Mouse (Mus musculus) stomach, postnatal 0 days (tissue): ENCODE data around the gene Adgrg2. TPM values are rescaled to one million over a fixed set of nuclear protein-coding genes. Genes with fewer than 3 reads are reported as not detected.
A peak's percentile ranks its signal among the peaks of the same experiment; 100 is the strongest.

ENCODE experiments used
- ATAC-seq: fragments of 200-750 bp; cut with Nextera tagmentation; 2 replicates; pipeline ENCODE4 v1.8.0; 2017; ENCODE audit not compliant: low FRiP score, low TSS enrichment
- DNase-seq: peaks from one replicate; pipeline ENCODE4 v3.0.0-alpha.2; 2016; ENCODE audit warnings: low spot score
- H3K27ac ChIP-seq: fragments of 300-500 bp; sonication (generic); replicated peaks from 2 replicates; pipeline ENCODE4 v1.5.1; 2014; ENCODE audit warnings: mild to moderate bottlenecking, control low read depth
- H3K27me3 ChIP-seq: fragments of 300-500 bp; sonication (generic); 2 replicates; pipeline ENCODE4 v1.6.1; 2014; ENCODE audit warnings: low read length; ENCODE audit not compliant: control insufficient read depth, insufficient read depth
- H3K36me3 ChIP-seq: fragments of 300-500 bp; sonication (generic); 2 replicates; pipeline ENCODE4 v1.6.1; 2014; ENCODE audit warnings: low read length, mixed read lengths; ENCODE audit not compliant: control insufficient read depth, insufficient read depth
- H3K4me1 ChIP-seq: fragments of 300-500 bp; sonication (generic); replicated peaks from 2 replicates; pipeline ENCODE4 v1.6.1; 2014; ENCODE audit warnings: antibody characterized with exemption; ENCODE audit not compliant: control insufficient read depth, insufficient read depth
- H3K4me2 ChIP-seq: fragments of 300-500 bp; sonication (generic); replicated peaks from 2 replicates; pipeline ENCODE4 v1.6.1; 2014; ENCODE audit warnings: low read depth, mild to moderate bottlenecking, control low read depth, moderate library complexity
- H3K4me3 ChIP-seq: fragments of 300-500 bp; sonication (generic); 2 replicates; pipeline ENCODE4 v1.5.1; 2014; ENCODE audit warnings: low read depth, low read length, control low read depth
- H3K9ac ChIP-seq: fragments of 300-500 bp; sonication (generic); 2 replicates; pipeline ENCODE4 v1.6.1; 2014; ENCODE audit warnings: mild to moderate bottlenecking, low read length, control low read depth, mixed read lengths
- H3K9me3 ChIP-seq: fragments of 300-500 bp; sonication (generic); 2 replicates; pipeline ENCODE4 v1.6.1; 2016; ENCODE audit warnings: low read length; ENCODE audit not compliant: control insufficient read depth
- CTCF ChIP-seq: IDR thresholded peaks from 2 replicates; pipeline ENCODE4 v1.5.1; 2016; ENCODE audit warnings: antibody characterized with exemption, low read depth, mild to moderate bottlenecking, moderate library complexity
- EP300 ChIP-seq: optimal IDR thresholded peaks from 2 replicates; pipeline ENCODE3; 2016; ENCODE audit warnings: antibody characterized with exemption
- WGBS: fragments of 180-500 bp; shearing (Covaris S2); extraction: QIAGEN DNeasy Blood & Tissue Kit; methylation state at CpG from one replicate; pipeline ENCODE4 v1.1.7; 2014; 5-methylcytosine and 5-hydroxymethylcytosine counted together
- polyA plus RNA-seq: library from polyadenylated mRNA; unstranded; fragments of >200 nt; fragmentation: Nextera tagmentation; extraction: Ambion mirVana; gene quantifications from 2 replicates; pipeline ENCODE4 v1.2.1, GENCODE M21; 2015

Adgrg2 gene
- 6.8 and 7.1 TPM in 2 replicates for polyA plus RNA-seq

- peak within 1 kb of the TSS; percentile 36; the same call in 1 of the 2 replicates for H3K27ac ChIP-seq
- no peaks in the 10 kb centered on the region for H3K9me3 ChIP-seq
- WGBS, result 18% methylated on average over 29 of the region's 42 CpGs
- H3K4me3 ChIP-seq, result peak within 1 kb of the TSS; percentile 36
- TF ChIP-seq CTCF (no peak), EP300 (no peak)
- DNase-seq, result peak; percentile 70
- no peaks in the 10 kb centered on the region for H3K4me1 ChIP-seq
- peak; percentile 83 for ATAC-seq
- peak within 1 kb of the TSS; percentile 49 for H3K4me2 ChIP-seq
- no peaks in the 10 kb centered on the region for H3K36me3 ChIP-seq
- H3K9ac ChIP-seq, result peak within 1 kb of the TSS; percentile 56
- no peaks in the 10 kb centered on the region for H3K27me3 ChIP-seq
Measured at GRCm38 (mm10) chrX:160390464-160390956, at the start of gene Adgrg2. Gene Adgrg2 (plus strand): TSS chrX:160390690.

- ATAC-seq (no peak), DNase-seq (no peak)
- H3K4me1 ChIP-seq, result no peaks in the 10 kb centered on the region
- H3K9ac ChIP-seq, result no peak overlapping the region
- TF ChIP-seq EP300 (no peak), CTCF (no peak)
- 71% methylated on average over 7 of the region's 7 CpGs for WGBS
- H3K4me2 ChIP-seq, result no peak overlapping the region
- no peaks in the 10 kb centered on the region for H3K36me3 ChIP-seq
- H3K27me3 ChIP-seq, result no peaks in the 10 kb centered on the region
- H3K4me3 ChIP-seq, result no peak overlapping the region
- H3K27ac ChIP-seq, result no peak overlapping the region
- no peaks in the 10 kb centered on the region for H3K9me3 ChIP-seq
Measured at GRCm38 (mm10) chrX:160350995-160351394, 39.5 kb upstream of the Adgrg2 start.

- Histone ChIP-seq H3K27ac (no peak overlapping the region), H3K9me3 (no peaks in the 10 kb centered on the region), H3K4me3 (no peak overlapping the region), H3K4me1 (no peaks in the 10 kb centered on the region), H3K36me3 (no peaks in the 10 kb centered on the region), H3K27me3 (no peaks in the 10 kb centered on the region), H3K4me2 (no peak overlapping the region), H3K9ac (no peak overlapping the region)
- ATAC-seq (no peak), DNase-seq (no peak)
- TF ChIP-seq CTCF (no peak), EP300 (no peak)
- WGBS, result 61% methylated on average over 1 of the region's 1 CpGs
Measured at GRCm38 (mm10) chrX:160351967-160352677, 38.4 kb upstream of the Adgrg2 start.

GRCm38 (mm10) chrX:160384748-160385501, 5.6 kb upstream of the Adgrg2 start:
- ATAC-seq (peak; percentile 86), DNase-seq (peak; percentile 14)
- WGBS, result 56% methylated on average over 6 of the region's 6 CpGs
- H3K36me3 ChIP-seq, result no peaks in the 10 kb centered on the region
- H3K9me3 ChIP-seq, result no peaks in the 10 kb centered on the region
- no peak overlapping the region for H3K4me3 ChIP-seq
- no peak overlapping the region for H3K9ac ChIP-seq
- H3K4me1 ChIP-seq, result no peaks in the 10 kb centered on the region
- H3K27ac ChIP-seq, result no peak overlapping the region
- TF ChIP-seq CTCF (no peak), EP300 (no peak)
- H3K4me2 ChIP-seq, result no peak overlapping the region
- H3K27me3 ChIP-seq, result no peaks in the 10 kb centered on the region

GRCm38 (mm10) chrX:160385502-160385772, 5.1 kb upstream of the Adgrg2 start:
- no peaks in the 10 kb centered on the region for H3K9me3 ChIP-seq
- H3K4me2 ChIP-seq, result no peak overlapping the region
- peak; percentile 58 for ATAC-seq
- H3K4me1 ChIP-seq, result no peaks in the 10 kb centered on the region
- H3K27me3 ChIP-seq, result no peaks in the 10 kb centered on the region
- no peaks in the 10 kb centered on the region for H3K36me3 ChIP-seq
- 58% methylated on average over 1 of the region's 1 CpGs for WGBS
- no peak overlapping the region for H3K9ac ChIP-seq
- H3K4me3 ChIP-seq, result no peak overlapping the region
- H3K27ac ChIP-seq, result no peak overlapping the region
- no peak for TF ChIP-seq EP300
- no peak for TF ChIP-seq CTCF
- no peak for DNase-seq

- no peak overlapping the region for H3K9ac ChIP-seq
- H3K27ac ChIP-seq, result no peak overlapping the region
- WGBS, result 72% methylated on average over 4 of the region's 4 CpGs
- no peak for ATAC-seq
- no peaks in the 10 kb centered on the region for H3K27me3 ChIP-seq
- no peaks in the 10 kb centered on the region for H3K36me3 ChIP-seq
- no peak for DNase-seq
- no peaks in the 10 kb centered on the region for H3K9me3 ChIP-seq
- H3K4me3 ChIP-seq, result no peak overlapping the region
- TF ChIP-seq EP300, result no peak
- TF ChIP-seq CTCF, result no peak
- H3K4me1 ChIP-seq, result no peaks in the 10 kb centered on the region
- H3K4me2 ChIP-seq, result no peak overlapping the region
Measured at GRCm38 (mm10) chrX:160412930-160413453, 22.5 kb downstream of the Adgrg2 start.
